Mouse (Mus musculus): ENCODE results near the gene Emcn.

- TF ChIP-seq CTCF (IDR thresholded peaks at IDR 0.05; ENCODE audit: low read depth, low read length) = no peak
- TF ChIP-seq EP300 (IDR thresholded peaks at IDR 0.05; ENCODE audit: insufficient read depth, low read depth, low read length) = no peak
- TF ChIP-seq POLR2A (IDR thresholded peaks at IDR 0.05; ENCODE audit: insufficient read depth, low read length) = no peak
These were observed 125.1 kb downstream of the Emcn start for GRCm38 (mm10) chr3:137465953-137466352.

Data from ES-Bruce4 (cell line).